Mouse (Mus musculus): ENCODE measurements around the gene Col5a3.
A peak's percentile ranks its signal among the peaks of the same experiment; 100 is the strongest.

Gene Col5a3

GRCm38 (mm10) chr9:20805706-20806105 lies 9.2 kb downstream of the Col5a3 start:
- DNase-seq (ENCODE audit: low read depth, low spot score): no peak

- DNase-seq (ENCODE audit: low read depth, low spot score): no peak
Measured at GRCm38 (mm10) chr9:20805159-20805495, 9.7 kb downstream of the Col5a3 start.

DNA sequence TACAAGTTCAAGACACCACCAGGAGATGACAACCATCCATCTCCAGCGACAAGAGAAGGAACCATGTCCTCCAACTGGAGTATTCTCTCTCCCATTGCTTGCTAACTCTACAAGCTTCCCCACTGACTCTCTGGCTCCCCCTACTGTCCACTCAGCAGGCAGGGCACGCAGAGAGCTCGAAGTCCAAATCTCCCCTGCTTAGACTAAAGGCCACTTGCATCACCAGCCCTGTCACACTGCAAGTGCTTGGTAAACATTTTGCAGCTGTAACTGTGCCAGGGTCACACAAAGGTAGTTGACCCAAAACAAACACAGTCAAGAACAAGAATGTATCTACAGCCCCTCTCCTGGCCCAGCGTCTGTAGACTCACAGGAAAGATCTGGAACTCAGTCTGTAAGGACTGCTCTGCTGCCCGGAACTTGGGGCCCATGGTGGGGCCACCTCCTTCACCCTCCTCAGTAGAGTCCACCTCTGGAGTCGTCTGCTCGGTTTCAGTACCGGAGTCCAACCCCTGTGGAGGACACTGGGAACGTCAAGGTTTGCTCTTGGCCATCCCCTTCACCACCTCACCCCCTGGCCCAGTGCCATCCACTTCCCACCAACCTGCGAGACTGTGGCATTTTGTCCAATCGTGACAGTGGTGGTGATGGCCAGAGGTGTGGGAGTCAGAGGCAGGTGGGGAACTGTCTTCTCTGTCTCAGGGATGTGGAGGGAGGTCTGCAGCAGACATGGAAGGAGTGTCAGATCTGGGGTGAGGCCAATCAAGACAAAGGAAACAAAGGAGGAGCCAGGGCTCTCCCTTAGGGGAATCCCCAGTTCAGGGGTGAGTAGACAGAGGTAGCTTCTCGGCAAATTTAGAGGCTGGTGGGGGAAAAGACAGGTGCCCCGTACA lies 10.4 kb downstream of the Col5a3 start:
- no peak for DNase-seq (ENCODE audit: low read depth, low spot score)

DNA sequence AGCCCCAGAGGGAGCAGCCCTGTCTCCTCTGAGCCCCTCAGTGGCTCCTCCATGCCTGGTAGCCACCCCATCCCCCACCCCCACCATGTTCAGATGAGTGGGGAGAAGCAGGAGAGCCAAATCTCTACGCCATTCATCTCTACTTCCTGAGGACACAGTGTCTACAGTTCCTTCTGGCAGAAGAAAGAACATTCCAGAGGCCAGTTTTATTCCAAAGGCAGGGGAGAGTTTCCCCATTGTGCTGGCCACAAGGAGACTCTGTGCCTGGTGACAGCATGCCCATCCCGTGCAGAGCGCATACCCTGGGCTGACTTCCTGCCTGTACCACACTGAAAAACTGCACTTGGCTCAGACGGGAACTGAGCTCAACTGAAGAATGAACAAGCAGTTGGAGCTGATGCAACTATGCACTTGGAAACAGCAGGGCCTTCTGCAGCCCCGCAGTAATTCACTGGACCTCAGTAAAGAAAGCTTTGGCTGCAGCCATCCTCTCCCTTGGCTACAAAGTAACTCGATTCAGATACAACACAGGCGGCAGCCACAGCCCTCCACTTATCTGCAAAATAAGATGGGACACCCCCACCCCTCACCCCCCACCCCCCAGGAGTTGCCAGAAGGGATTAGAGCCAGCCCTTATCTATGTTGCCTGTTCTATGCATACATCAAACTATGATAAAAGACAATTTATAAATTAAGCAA lies 20.6 kb downstream of the Col5a3 start:
- peak; percentile 60 for DNase-seq (ENCODE audit: low read depth, low spot score)

DNA sequence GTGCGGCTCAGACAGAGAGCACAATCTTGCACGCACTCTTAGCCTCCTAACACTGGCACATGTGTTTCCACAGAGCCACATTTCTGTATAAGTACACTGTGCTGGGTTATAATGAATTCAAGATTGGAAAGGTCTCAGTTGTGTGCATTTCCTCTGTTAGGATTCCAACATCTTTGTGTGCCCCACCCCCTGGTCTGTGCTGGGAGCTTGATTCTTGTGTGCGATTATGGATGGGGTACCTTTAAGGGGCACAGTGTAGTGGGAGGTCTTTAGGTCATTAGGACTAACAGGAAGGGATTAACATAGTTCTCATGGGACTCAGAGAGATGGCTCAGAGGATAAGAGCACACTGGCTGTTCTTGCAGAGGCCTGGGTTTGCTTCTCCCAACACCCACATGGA lies 24.5 kb downstream of the Col5a3 start:
- no peak for DNase-seq (ENCODE audit: low read depth, low spot score)

GRCm38 (mm10) chr9:20789651-20790050 lies 25.2 kb downstream of the Col5a3 start:
- no peak for DNase-seq (ENCODE audit: low read depth, low spot score)

GRCm38 (mm10) chr9:20787992-20788391 lies 26.9 kb downstream of the Col5a3 start:
- DNase-seq (ENCODE audit: low read depth, low spot score): no peak

- no peak for DNase-seq (ENCODE audit: low read depth, low spot score)
Measured at GRCm38 (mm10) chr9:20785055-20785454, 29.8 kb downstream of the Col5a3 start.

DNA sequence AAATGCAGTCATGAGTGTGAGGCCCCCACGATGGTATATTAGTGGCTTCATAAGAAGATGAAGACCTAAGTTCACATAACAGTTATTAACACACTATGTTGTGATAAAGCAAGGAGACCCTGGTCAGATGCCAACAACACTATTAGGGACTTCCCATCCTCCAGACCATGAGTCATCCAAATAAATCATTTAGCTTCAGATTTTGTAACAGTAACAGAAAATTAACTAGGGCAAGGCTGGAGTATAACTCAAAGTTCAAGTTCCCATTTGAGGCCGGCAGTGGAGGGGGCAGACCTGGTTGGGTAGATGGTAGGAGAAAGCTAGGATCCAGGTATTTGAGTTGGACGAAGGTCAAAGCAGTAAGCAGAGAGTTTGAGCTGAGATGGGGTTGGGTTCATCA lies 33.6 kb downstream of the Col5a3 start:
- no peak for DNase-seq (ENCODE audit: low read depth, low spot score)

DNA sequence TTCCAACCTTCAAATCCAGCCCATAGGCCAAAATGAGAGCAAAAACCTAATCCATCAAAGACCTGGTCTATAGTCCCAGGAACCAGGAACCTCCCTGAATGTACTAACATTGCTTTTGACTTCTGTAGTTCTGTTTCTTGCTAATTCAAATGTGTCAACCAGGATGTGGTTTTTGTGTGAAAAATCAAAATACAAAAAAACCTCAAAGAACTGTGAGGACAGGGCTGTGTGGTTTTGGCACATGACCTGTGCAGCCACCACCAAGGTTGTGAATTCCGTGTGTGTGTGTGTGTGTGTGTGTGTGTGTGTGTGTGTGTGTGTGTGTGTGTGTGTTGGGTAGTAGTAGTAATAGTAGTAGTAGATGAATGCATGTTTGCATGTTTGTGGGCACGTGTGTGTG lies 49.6 kb downstream of the Col5a3 start:
- DNase-seq (ENCODE audit: low read depth, low spot score): no peak

DNA sequence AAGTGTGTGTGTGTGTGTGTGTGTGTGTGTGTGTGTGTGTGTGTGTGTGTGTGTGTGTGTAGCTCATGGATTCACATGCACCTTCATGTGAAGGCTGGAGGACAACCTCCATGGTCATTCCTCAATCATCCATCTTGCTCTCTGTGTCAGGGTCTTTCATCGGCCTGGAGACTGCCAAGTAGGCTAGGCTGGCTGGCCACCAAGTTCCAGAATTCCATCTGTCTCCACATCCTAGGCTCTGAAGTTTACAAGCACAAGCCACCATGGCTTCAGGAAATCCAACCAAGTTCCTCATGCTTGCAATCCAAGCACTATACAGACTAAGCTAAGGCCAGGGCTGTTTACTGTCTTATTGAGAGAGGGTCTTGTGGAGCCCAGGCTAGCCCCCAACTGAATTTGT lies 51.8 kb downstream of the Col5a3 start:
- DNase-seq (ENCODE audit: low read depth, low spot score): no peak

DNA sequence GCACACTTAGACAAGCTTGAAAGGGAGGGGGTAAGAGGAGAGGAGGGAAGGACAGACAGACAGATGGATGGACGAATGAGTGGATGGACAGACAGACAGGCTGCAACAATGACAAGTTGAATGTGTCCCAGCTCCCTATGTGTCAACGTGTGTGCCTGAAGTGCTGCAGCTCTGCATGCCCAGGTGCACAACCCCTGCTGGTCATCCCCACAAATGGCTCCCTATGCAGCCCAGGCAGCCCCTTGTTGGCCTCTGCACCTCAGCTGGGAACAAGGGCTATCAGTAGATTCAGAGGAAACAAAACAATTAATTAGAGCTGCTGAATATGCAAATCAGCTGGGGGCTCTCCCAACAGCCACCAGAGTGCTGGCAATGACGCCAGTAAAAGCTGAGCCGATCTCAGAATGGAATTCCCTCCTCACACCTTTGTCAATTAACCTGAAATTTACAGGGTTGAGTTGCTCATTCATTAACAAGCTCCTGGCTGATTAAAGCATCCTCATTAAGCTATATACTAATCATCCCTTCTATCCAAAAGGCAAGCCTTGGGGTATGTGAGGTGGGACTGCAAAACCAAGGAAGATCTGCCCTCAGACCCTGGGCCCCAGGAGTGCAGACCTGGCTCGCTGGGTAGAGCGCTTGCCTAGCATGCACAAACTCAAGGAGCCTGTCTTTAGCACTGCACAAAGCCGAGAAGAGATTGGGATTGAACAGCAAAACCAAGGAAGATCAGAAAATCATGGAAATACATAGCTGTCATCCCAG lies 52.5 kb downstream of the Col5a3 start:
- DNase-seq (ENCODE audit: low read depth, low spot score): no peak

- DNase-seq (ENCODE audit: low read depth, low spot score): no peak
Measured at GRCm38 (mm10) chr9:20761388-20761787, 53.5 kb downstream of the Col5a3 start.

GRCm38 (mm10) chr9:20760813-20761212 lies 54.1 kb downstream of the Col5a3 start:
- no peak for DNase-seq (ENCODE audit: low read depth, low spot score)

DNA sequence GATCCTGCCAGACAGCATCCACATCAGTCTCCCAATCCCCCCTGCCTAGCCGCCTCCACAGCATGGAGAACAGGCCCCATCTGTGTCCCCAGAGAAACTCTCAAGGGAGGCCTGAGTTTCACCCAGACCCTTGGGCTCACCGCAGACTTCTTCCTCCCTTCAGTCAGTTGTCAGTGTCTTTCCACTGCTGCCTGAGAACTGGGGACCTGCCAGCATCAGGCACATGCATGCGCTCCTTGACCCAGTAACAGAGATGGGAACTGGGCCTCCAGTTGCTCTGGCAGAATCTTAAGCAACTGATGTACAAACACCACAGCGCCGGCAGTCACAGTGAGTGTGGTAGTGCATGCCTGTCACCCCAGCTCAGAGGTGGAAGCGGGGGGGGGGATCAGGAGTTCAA lies 56.0 kb downstream of the Col5a3 start:
- DNase-seq (ENCODE audit: low read depth, low spot score): no peak

GRCm38 (mm10) chr9:20758243-20758642 lies 56.6 kb downstream of the Col5a3 start:
- no peak for DNase-seq (ENCODE audit: low read depth, low spot score)

GRCm38 (mm10) chr9:20757087-20757955 lies 57.5 kb downstream of the Col5a3 start:
- no peak for DNase-seq (ENCODE audit: low read depth, low spot score)

GRCm38 (mm10) chr9:20756081-20756700 lies 58.7 kb downstream of the Col5a3 start:
- no peak for DNase-seq (ENCODE audit: low read depth, low spot score)

GRCm38 (mm10) chr9:20754335-20754734 lies 60.5 kb downstream of the Col5a3 start:
- no peak for DNase-seq (ENCODE audit: low read depth, low spot score)

GRCm38 (mm10) chr9:20751477-20752029 lies 63.3 kb downstream of the Col5a3 start:
- no peak for DNase-seq (ENCODE audit: low read depth, low spot score)

GRCm38 (mm10) chr9:20749213-20749612 lies 65.7 kb downstream of the Col5a3 start:
- no peak for DNase-seq (ENCODE audit: low read depth, low spot score)

All from brain, embryonic 18.5 days (tissue).